Mouse (Mus musculus) stomach, postnatal 0 days (tissue): Measurements from ENCODE around the gene Insc.

Experiments used
- CTCF ChIP-seq: IDR thresholded peaks from 2 replicates; pipeline ENCODE4 v1.5.1; 2016; ENCODE audit warnings: antibody characterized with exemption, low read depth, mild to moderate bottlenecking, moderate library complexity
- EP300 ChIP-seq: optimal IDR thresholded peaks from 2 replicates; pipeline ENCODE3; 2016; ENCODE audit warnings: antibody characterized with exemption

DNA sequence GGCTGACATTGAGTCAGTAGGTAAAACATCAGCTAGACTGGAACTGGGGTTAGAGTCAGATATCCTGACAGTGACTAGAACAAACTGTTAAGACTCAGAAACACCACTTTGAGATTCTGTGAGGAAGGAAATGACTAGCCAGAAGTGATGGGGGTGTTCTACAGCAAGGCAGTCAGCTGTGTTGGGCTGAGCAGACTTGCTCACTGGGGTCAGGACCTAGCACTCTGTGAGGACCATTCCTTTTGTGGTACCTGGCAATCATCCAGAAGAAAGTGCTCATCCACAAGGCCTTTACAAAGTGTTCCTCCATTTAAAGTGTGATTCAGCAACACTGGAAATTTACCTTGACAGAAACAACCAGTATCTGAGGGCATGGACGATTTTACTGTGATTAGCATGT, 31.0 kb upstream of the Insc start:
- TF ChIP-seq CTCF (no peak), EP300 (no peak)
